Mouse (Mus musculus) left cerebral cortex, adult 11 months (tissue): ENCODE data around the gene Pde7b.
"Not testable (repeated sequence)": the region's sequence is repeated elsewhere in the genome, so short reads cannot be mapped to it uniquely, and the experiment has no call there.

Experiments
- DNase-seq: peaks from one replicate; pipeline ENCODE4 v3.0.0; 2022; ENCODE audit warnings: low spot score

Pde7b gene

GRCm38 (mm10) chr10:20548833-20549710 is 175.8 kb downstream of the Pde7b start:
- no peak for DNase-seq

- DNase-seq: peak; percentile 38
Measured at GRCm38 (mm10) chr10:20547951-20548551, 176.8 kb downstream of the Pde7b start.

- DNase-seq: no peak
Measured at GRCm38 (mm10) chr10:20543121-20543520, 181.8 kb downstream of the Pde7b start.

- DNase-seq: no peak
Measured at GRCm38 (mm10) chr10:20533811-20534210, 191.1 kb downstream of the Pde7b start.

GRCm38 (mm10) chr10:20531921-20532320 is 193.0 kb downstream of the Pde7b start:
- DNase-seq: no peak

DNA sequence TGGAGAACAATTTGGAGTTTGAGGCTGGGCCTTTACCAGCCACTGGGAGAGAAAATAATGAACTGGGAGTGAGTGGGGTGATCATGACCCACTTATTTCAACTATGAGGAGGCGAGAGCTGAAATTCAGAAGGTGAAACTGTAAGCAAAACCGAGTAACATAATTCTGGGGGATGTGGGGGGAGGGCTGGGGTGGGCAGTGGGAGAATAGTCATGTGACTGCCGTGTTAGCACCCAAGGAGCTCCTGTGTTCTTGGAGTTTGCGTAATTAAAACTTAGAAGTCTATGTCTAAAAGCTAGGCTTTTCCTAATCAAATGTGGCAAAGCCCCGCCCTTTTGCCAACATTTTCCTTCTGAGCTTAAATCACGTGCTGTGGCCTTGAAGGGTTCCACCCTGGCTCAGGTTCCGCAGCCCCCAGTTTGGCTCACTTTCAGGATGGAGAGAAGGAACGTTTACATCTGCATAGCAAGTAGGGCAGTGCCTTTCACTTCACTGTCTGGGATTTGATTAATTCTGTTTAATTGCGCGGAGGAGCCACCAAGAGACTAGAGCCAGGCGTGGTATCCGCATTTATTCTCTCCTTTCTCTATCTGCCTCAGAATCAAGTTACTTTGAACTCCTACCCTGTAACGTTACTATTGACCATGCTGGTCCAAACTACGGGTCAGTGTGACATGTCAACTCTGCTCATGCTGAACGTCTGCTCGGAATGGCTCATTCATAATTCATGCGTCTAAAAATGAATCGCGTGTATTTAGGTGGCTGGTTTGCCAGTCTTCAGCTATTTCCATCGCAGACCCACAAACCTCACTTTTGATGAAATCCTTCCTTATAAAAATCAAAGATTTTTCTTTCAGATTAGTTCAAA is 196.1 kb downstream of the Pde7b start:
- DNase-seq: no peak

GRCm38 (mm10) chr10:20527737-20528136 is 197.1 kb downstream of the Pde7b start:
- no peak for DNase-seq

- DNase-seq: no peak
Measured at GRCm38 (mm10) chr10:20518529-20518889, 206.4 kb downstream of the Pde7b start.

DNA sequence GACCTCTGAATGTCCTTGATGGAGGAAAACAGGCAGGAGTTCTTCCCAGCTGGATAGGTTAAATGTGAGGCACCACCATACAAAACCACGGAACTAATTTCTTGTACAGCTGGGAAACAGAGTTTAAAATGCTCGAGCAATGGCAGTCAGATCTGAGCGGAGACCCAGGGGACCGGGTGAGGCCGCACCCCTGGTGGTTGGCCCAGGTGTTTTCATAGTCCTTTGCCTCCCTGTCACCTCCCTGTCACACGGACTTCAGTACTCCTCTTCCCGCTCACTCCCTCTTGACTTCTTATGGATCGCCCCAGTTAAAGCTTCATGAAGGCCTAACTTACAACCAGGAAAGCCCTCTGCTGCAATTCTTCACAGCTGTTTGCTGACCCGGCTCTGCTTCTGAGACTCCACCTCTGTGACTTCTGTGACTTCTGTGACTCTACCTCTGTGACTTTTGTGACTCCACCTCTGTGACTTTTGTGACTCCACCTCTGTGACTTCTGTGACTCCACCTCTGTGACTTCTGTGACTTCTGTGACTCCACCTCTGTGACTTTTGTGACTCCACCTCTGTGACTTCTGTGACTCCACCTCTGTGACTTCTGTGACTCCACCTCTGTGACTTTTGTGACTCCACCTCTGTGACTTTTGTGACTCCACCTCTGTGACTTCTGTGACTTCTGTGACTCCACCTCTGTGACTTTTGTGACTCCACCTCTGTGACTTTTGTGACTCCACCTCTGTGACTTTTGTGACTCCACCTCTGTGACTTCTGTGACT is 206.9 kb downstream of the Pde7b start:
- not testable (repeated sequence) for DNase-seq

DNA sequence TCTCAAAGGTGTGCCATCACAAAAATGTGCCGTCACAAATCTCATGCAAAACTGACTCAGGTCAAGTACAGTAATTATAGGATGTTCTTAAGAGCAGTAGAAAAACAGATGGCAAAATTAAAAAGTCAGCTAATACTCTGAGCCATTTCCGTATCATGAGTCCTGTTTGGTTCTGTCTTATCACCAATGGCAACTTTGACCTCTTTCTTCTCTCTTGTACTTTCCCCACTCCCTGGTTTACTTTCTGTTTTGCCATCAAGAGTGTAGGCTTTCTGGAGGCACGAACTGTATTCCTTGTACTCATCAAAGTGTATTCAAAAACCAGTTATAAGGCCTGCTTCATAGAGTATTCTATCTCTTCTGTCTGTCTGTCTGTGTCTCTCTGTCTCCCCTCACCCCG is 211.0 kb downstream of the Pde7b start:
- no peak for DNase-seq

DNA sequence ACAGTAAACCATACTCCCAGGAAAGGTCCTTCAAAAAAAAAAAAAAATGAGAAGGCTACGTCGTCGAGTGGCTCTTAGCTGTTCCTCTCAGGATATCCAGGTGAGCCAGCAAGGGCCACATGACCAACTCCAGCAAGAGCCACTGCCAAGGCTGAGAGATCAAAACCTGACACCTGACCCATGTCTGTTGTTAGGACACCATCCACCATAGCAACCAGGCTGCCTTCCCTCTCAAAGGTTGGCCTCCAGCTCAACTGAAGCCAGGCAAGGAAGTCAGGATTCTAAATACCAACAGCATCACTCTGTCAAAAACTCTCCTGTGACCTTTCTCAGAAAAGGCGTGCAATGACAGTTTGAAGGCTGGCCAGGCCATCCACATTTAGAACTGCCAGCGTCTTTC is 211.4 kb downstream of the Pde7b start:
- DNase-seq: no peak

DNA sequence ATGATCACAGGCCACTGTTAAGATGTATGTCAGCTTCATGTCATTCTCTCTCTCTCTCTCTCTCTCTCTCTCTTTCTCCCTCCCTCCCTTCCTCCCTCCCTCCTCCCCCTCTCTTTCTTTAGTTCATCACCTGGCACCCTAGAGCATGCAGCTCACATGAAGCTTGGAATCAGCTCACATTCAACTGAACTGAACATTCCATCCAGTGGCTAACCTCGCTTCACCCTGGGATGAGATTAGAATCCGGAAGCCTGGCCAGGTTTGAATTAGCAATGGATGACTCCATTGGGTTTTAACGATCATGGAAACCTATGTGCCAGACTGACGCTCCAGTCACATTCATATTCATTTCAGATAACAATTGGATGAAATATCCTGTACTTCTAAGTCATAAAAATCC is 215.1 kb downstream of the Pde7b start:
- DNase-seq: no peak

DNA sequence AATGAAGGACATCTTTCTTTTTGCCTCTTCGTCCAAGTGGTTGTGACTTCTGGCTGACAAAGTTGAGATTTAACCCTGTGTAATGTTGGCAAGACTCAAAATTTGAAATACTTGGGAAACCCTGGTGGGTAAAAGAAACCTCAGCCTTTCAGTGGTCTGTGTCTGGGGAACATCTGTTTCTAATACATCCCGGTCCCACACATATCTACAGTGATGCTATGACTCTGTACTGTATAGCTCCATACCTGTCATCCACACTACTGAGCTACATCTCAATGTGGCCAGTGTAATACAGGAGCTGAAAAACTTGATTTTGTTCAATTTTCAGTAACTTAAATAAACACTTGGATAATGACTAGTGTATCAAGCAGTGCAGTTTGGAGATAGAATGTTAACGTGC is 216.4 kb downstream of the Pde7b start:
- no peak for DNase-seq

GRCm38 (mm10) chr10:20507732-20508412 is 217.0 kb downstream of the Pde7b start:
- DNase-seq: no peak

DNA sequence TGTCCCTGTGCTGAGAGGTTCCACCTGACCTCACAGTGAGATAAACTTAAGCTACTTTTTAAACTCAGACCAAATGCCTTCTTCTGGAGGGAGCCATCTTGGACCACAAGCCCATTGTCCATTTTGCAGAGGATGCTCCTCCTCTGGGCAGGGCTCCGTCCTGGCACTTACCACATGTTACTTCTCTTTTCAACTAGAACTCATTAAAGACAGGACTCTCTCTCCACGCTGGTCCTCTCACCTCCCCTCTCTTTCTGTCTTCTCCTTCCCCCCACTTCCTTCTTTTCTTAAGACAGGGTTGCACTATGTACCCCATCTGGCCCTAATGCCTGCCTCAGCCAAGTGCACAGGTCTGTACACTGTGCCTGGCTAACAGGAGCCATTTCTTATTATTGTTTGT is 217.8 kb downstream of the Pde7b start:
- DNase-seq: no peak

DNA sequence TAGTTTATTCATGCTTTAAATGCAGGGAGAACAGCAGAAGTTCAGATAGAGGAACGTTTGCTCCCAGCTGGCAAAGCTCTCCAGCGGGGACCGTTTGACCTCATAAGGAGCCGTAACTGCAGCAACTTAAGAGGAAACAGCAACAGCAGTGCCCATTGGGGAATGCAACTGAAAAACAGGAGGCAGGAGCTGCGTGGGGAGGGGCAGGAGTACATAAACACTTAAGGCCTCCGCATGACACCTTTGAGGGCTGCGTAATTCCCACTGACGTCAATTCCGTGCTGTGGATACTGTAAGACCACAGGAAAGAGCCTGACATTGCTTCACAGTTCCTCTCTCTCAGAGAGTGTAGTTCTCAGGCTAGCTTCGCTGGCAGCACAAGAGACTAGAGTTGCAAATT is 219.4 kb downstream of the Pde7b start:
- DNase-seq: no peak

- no peak for DNase-seq
Measured at GRCm38 (mm10) chr10:20504800-20505199, 220.1 kb downstream of the Pde7b start.

GRCm38 (mm10) chr10:20503265-20504025 is 221.4 kb downstream of the Pde7b start:
- DNase-seq: no peak

DNA sequence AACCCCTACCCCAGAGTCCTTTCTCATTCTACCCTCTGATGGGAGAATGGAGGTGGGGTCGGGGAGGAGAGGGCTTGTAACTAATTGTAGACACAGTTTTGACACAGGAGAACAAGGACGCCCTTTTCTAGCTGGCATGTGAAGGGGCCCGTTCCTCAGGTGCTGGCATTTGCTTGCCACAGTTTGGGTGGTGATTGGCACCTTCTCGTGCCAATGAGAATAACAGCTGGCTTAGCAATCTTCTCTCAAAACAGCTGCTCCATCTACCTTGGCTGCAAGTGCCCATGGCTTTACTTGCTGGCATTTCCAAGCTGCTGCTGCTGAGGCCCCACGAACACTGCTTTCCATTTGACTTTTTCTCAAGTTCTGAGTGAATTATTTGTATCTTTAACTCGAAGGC is 223.7 kb downstream of the Pde7b start:
- DNase-seq: no peak

DNA sequence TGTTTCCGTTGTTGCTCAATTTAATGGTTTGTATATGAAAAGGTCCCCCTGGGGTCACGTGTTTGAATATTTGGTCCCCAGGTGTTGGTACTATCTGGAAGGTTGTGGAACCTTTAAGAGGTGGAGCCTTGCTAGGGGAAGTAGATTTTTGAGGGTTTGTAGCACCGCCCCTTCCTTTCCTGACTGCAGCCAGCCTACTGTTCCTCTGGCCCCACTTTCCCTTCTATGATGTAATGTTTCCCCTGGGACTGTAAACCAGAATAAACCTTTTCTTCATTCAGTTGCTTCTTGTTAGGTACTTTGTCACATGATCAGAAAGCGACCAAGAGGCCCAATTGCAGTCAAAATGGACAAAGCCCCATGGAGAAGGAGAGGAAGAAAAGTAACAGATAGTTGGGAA is 229.8 kb downstream of the Pde7b start:
- no peak for DNase-seq
